Mouse (Mus musculus) cerebellum, postnatal 36 days (tissue): ENCODE data around the gene Plcb4.
"Not testable (repeated sequence)": the region's sequence is repeated elsewhere in the genome, so short reads cannot be mapped to it uniquely, and the experiment has no call there.

Experiments
- DNase-seq, 2 experiments: peaks; one replicate each; pipeline ENCODE4 v3.0.0; 2021 to 2022; ENCODE audit warnings: mixed read lengths in 2 of 2

Plcb4 gene

DNA sequence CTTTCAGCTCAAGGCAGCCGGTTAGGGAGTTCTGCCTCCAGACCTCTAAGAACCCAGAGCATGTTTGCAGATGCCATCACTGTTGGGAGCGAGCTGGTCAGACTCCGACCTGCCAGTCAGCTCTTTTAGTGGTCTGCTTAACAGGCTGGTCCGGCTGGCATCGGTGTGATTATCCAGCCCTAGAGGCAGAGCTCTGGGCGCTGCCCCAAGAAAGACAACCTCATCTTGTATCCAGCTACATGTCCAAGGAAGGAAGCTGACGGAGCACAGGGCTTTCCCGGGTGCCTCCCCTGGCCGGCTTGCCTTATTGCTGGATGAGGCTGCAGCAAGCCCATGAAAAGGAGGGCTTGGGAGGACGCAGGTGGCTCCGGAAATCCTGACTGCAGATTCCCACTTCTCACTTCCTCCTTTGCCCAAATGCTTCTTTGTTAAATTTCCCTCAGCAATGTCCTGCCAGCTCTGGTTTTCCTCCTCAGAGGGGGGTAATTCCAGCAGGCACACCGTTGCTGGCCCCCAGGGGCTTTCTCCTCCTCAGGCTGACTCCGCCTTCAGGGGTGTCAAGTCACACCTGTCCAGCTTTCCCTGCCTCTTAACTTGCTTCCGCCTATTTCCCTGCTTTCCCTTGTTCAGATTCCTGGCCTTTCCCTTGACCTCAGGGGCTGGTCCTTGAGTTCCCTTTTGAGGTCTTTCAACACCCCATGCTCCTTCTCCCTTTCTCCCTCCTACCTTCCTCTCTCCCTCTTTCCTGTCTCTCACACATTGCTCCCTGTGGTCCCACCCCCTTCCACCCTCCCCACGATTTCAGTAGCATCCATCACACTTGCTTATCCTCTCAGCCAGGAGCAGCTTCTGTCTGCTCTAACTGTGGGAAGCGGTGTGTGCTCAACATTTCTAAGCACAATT lies 58.7 kb downstream of the Plcb4 start:
- DNase-seq: peak; percentile 74 to 75

GRCm38 (mm10) chr2:135722109-135722508 lies 63.3 kb downstream of the Plcb4 start:
- DNase-seq: no peak

- no peak for DNase-seq
These were observed 64.6 kb downstream of the Plcb4 start for GRCm38 (mm10) chr2:135723387-135723786.

DNA sequence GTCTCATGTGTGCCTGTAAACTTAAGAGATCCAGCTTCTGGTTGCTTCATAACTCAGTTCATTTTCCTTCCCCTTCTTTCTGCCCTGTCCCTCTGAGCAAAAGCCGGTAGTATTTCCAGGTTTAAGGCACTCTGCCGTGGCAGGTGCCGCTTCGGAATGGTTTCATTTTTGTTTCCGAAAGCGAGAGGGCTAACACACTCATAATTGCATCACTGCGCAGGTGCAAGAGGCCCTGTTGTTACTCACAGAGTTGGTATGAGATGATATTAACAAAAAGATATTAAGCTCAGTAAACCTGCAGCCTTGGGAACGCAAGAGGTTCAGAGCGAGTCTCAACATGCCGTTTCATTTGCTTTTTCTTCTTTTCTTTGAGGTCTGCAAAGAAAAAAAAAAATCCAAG lies 65.7 kb downstream of the Plcb4 start:
- no peak for DNase-seq

- no peak for DNase-seq
These were observed 66.6 kb downstream of the Plcb4 start for GRCm38 (mm10) chr2:135725362-135725761.

DNA sequence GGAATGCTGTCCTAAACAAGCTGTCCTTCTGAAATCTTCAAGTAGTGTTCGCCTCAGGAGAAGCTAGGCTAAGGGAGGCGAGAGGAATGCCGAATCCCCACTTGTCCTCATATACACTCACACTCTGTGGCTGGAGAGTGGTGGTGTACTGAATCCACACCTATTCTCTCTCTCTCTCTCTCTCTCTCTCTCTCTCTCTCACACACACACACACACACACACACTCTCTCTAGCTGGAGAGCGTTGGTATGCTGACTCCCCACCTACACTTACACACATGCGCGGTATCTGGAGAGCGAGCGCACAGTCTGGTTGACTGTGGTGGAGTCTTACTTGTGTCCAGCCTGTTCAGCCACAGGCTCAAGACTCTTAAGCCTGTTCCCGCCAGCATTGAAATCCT lies 68.3 kb downstream of the Plcb4 start:
- DNase-seq: no peak

DNA sequence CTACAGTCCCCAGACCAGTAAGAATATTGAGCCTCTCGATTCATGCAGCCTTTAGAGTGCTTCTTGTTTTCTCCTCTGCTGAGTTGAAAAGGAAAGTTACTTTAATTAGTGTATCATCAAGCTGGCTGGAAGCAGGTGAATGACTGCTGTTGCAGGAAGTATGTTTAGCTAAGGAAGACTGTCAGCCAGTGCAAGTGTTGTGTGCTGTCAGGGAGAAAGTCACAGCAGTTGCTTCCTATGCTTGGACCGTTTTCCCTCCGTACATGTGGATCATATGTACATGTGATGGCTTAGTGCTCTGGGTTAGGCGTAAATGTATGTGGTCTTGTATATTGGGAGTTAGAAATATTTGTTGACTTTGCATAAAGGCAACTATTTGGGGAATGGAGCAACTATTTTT lies 69.1 kb downstream of the Plcb4 start:
- DNase-seq: no peak

DNA sequence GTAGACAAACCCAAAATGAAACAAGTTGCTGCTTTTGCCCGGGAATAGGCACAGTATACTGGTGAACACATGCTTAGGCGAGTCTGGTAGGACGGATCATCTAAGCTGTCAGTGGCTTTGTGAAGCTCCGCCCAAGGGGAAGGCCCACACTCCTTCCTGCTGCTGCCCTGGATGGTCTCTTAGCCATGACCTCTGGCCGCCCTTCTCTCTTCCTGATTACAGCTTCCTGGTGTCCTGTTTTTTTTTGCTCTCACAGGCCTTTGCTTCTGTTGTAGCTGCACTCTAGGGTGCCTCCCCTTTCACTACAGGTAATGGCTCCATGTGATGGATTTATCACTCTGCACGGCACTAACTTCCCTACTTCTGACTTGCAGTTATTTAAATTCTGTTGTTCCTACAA lies 72.8 kb downstream of the Plcb4 start:
- DNase-seq: no peak

- DNase-seq: no peak
These were observed 73.8 kb downstream of the Plcb4 start for GRCm38 (mm10) chr2:135732651-135733050.

GRCm38 (mm10) chr2:135733926-135734510 lies 75.2 kb downstream of the Plcb4 start:
- no peak for DNase-seq

DNA sequence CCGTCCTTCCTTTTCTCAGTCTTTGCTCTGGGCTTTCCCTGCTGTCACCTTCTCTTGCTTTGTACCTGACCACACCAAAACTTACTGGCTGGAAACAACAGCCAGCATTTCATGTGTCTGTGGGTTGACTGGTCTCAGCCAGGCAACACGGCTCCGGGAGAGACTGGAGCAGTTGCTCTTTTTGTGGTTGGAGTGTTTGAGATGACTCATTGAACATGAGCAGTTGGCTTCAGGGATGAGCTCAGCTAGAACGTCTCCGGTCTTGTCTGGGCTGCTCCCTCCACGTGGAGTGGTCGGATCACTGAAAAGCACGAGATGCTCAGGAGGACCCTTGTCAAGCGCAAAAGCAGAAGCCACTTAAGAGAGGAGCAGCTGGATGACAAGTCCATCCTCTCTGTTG lies 78.7 kb downstream of the Plcb4 start:
- DNase-seq: peak; percentile 48 to 64

GRCm38 (mm10) chr2:135738022-135738780 lies 79.4 kb downstream of the Plcb4 start:
- DNase-seq: not testable (repeated sequence)

GRCm38 (mm10) chr2:135738950-135739349 lies 80.1 kb downstream of the Plcb4 start:
- DNase-seq: no peak

GRCm38 (mm10) chr2:135742954-135743700 lies 84.3 kb downstream of the Plcb4 start:
- DNase-seq: no peak

DNA sequence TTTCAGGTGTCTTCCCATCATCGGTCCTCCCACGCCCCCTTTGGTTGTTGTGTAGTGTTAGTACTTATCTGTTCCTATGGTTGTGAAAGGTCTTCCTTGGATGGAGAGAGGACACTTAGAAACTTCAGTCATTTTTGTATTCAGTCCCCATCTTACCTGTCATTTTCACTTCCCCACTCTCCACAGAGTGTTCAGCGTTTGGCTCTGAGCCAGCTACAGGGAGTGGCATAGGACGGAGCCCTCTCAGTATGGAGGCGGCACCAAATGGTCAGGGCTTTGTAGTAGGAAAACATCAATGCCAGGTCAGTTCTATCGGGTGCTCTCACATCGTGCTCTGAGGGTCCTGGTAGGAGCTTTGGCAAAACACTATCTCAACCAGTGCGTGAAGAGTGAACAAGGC lies 85.9 kb downstream of the Plcb4 start:
- peak in 1 of 2 experiments; percentile 50 for DNase-seq

DNA sequence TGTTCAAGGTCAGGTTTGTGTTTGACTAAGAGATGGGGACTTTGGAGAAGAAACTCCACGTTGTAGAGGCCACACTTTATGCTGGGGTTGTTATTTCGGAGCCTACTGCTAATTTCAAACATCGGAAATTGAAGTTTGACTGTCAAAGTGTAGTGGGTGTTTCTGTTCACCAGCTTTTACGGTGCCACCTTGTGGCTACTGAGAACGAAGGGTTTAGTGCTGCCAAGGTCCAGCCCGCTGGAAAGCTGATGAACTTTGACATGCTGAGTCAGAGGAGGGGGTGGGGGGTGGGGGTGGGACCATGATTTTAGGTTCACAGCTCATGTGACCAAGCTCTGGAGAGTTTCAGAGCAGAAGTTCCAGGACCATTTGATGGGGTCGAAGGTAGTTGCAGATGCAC lies 86.3 kb downstream of the Plcb4 start:
- DNase-seq: no peak

DNA sequence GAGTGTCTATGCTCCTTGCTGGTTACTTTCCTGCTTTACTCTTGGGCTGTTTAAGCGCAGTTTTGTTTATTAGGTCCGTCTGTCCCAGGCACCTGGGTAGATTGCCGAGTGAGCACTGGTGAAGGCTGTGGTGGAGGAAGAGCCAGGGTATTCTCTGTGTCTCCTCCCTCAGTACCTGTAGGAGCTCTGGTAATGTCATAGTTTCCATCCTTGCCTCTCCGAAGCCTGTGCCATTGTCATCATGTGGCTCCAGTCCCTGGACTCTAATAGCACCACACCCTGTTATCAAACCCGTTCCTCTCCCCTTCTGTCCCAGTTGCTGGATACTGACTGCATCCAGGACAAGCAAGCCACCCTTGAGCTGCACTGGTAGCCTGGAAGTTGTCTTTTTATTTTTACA lies 89.6 kb downstream of the Plcb4 start:
- DNase-seq: no peak

DNA sequence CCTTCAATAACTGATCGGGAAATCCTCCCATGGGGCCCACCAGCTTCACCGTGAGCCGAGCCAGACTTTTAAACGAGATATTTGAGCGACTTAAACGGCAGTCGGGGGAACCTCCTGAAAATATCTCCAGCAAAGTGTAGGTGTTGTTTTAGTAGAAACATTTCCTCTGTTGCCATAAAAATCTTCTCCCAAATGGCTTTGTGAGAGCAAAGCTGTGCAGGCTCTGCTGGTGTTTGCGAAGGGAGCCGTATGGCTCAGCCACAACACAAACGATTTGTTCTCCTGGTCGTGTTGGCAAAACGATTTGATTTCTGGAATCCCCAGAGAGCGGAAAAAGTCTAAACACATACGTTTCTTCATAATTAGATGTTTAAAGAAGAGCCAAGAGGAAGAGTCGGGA lies 90.8 kb downstream of the Plcb4 start:
- DNase-seq: no peak

GRCm38 (mm10) chr2:135750748-135751147 lies 91.9 kb downstream of the Plcb4 start:
- DNase-seq: no peak

GRCm38 (mm10) chr2:135755792-135756191 lies 97.0 kb downstream of the Plcb4 start:
- DNase-seq: no peak

DNA sequence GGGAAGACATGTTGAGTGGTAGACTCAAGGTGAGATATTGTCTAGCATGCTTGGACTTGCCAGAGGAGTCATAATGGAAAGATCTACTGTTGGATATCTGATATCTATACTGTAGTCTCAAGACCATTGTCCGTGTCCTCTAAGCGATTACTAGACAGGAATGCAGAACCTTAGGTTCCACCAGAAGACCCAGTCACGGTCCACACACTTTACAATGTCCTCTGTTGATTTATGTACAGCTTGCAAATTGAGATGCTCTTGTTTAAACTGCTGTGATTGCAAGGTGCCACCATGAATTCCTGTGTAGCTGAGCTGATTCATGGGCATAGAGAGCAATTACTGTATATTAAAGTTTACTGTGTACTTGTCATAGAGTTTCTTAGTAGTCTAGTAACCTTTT lies 98.7 kb downstream of the Plcb4 start:
- DNase-seq: no peak

- DNase-seq: no peak
These were observed 100.8 kb downstream of the Plcb4 start for GRCm38 (mm10) chr2:135759499-135760095.
